Mouse (Mus musculus): ENCODE data around the gene Ptar1. TPM values are rescaled to one million over a fixed set of nuclear protein-coding genes. Genes with fewer than 3 reads are reported as not detected.
A peak's percentile ranks its signal among the peaks of the same experiment; 100 is the strongest.

The Ptar1 gene
- total RNA-seq, 2 experiments from 2014 or later, result 28.8 to 29.6 TPM

DNA sequence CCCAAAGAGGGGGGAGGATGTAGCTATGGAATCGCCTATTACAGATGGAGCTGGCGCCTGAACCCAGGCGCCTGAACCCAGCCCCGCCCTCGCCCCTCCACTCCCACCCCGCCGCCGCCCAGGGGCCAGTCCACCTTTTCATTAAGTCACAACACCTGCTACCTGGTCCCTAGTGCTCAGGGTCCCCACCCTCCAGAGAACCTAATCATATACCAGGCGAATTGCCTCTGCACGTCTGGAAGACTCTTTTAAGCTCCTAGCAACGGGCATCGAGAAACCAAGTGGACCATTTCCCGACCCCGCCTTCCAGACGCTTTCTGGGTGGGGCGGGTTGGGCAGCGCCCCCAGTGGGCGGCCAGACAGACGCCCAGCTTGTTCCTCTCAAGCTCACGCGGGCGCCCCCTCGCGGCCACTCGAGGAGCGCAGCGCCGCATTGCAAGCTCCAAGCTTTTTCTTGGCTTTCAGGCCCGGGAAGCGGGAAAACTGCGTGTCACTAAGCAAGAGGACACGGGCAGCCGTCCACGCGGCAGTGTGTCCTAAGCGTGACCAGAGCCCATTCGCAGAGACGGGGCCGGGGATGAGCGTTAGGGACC is 70.8 kb downstream of the Ptar1 start:
- peak; percentile 94 to 97 for DNase-seq

DNA sequence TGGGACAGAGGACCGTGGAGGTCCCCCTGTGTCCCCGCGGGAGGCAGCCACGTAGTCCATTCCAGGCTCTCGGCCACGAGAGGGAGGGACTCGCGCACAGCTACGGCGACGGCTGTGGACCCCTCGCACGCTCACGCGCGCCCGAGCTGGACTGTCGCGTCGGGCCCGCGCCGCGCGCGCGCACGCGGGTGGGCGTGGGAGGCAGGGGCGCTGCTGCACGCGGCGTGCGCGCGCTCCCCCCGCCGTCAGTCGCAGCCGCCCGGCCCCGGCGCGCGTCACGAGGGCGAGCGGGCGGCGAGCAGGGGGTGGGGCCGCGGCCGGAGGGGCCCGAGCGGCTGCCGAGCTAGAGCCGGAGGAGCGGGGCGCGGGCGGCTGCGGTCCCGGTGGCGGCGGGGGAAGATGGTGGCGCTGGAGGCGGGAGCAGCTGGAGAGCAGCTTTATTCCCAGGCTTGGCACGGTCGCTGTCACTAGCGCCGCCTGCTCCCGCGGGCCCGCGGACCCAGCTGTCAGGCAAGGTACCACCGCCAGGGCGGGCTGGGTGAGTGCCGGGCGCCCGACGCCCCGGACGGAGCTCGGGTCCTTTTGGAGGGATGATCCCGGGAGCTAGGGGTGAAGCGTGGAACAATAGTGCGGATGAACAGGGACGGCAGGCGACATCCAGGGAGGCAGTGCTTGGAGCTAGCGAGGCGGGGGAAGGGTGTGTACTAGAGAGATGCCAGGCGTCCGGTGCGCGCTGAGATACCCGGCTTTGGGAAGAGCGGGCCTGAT is 71.5 kb downstream of the Ptar1 start, which contains the start of gene Apba1:
Gene Apba1 (plus strand): TSS at position 334 of the 768 bp plus-strand sequence.
- DNase-seq, result peak; percentile 67 to 83

DNA sequence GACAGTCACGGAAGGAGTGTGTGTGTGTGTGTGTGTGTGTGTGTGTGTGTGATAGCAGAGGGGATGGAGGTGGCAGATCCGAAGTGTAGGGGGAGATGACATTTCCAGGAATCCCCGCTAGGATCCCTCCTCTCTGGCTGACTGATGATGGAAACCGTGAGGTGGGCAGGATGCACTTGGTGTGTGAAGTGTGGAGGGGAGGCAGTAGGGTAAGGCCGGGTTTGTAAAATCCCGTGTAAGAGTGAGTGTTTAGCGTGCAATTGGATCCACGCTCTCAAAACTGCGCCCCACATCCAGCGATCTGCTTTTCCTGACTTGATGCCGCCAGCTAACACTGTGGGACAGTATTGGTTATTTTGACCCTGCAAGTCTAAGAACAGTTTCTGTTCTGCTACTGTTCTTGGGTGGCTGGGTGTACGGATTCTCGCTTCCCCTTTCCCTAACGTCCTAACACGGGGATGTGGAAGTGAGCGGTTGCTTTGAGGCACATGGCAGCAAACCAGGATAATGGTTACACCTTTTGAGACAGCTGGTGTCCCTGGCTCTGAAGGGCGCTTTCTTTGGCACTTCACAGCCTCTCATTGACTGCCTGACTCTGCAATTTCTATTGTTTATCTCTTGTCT is 72.2 kb downstream of the Ptar1 start:
- no peak for DNase-seq

DNA sequence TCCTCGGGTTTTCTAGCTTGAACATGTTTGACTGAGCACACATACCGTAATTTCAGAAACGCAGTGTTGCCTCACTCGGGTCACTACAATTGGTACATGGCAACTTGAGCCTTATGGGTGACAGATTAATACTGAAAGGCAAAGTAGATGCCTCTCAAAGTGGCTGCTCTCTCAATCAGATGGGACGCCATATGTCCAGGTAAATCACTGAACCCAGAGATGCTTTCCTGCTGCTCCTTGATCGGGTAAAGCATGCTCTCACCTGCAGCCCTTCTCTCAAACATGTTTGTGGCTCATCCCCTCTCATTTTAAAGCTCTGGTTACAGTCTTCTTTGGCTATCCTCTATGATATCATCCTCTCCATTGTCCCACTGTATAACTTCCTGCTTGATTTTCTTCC is 76.1 kb downstream of the Ptar1 start:
- DNase-seq, result no peak

DNA sequence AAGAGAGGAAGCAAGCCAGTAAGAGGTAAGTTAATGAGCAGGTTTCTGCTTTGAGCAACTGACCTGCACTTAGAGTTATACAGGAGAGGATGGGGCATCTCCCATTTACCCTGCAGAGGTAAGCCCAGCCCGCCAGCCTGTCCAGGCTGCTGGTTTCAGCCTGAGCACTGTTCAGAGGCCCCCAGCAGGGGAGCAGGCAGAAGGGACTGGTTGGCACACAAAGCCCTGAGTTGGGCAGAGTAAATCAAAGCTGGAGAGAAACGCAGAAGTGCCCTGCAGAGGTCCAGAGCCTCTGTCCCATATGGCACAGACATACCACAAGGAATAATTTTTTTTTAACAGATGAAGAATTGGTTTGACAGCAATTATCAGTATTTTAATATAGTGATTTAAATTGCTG is 76.8 kb downstream of the Ptar1 start:
- DNase-seq, result no peak

DNA sequence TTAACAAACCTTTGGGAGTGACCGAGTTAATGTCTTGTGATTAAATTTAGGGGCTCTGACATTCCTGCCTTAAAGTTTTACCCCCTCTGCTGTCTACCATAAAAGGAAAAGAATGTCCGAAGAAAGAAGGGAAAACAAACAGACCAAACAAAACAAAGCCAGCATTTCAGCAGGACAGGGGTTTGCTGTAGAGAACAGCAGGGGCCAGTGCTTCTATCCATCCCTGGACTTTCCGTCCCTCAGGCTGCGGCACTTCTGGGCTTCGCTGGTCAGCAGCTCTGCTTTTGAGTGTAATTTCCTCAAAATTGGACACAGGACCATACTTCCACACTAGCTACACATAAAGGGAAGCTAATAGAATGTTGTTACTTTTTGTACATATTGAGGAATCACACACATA is 81.6 kb downstream of the Ptar1 start:
- no peak for DNase-seq

DNA sequence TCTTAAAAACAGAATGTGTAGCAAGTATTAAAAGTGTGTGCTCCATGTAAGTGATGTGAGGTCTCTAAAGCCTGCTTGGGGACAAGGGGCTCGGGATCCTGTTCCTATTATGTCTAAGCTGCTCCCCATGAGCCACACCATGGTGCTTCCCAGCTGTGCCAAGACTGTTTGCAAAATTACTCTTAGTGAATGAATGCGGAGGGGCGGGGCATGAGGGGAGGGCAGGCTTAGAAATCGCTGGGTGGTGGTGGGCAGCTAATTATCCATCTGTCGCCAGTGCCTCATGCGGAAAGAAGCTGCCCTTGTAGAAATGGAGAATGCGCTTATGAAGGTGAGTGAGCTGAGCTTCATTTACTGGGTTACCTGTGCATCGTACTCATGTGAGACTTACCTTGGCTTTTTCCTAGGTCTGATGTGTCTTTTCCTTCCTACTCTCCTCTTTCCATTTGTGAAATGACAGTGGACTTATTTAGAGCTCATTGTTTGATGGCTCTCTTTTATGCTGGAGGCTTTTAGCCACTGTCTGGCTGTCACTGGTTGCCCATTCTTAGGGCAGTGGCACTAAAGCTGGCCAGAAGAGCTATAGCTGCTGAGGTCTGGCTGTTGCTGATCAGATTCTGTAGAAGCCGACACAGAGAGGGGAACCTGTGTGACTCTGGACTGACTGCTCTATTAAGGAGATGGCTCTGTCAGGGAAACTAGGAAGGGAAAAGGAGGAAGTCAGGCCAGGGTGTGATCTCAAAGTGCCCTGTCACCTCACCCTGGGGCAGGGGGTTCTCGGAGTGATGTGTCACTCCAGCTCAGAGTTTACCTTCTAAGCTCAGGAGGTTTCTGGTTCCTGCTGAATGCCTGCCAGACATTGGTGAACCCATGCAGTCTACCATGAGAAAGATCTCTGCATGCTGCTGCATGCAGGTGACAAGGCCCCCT is 83.5 kb downstream of the Ptar1 start:
- DNase-seq, result no peak

DNA sequence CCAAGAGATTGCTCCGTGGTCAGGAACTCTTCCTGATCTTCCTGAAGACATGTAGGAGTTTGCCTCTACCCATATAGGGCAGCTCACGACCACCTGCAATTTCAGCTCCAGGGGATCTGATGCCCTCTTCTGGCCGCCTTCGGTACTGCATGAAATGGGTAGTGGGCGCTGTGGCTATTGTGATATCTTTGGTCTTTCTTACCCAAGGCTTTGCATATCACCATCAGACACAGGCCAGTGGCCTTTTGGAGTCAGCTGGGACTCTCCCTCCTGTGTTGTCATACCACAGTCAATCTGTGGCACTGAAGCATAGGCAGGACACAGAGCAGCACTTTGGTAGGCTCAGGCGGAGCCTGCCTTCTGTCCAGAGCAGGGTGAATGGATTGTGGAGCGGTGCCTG is 84.7 kb downstream of the Ptar1 start:
- peak in 1 of 2 experiments; percentile 2 for DNase-seq

DNA sequence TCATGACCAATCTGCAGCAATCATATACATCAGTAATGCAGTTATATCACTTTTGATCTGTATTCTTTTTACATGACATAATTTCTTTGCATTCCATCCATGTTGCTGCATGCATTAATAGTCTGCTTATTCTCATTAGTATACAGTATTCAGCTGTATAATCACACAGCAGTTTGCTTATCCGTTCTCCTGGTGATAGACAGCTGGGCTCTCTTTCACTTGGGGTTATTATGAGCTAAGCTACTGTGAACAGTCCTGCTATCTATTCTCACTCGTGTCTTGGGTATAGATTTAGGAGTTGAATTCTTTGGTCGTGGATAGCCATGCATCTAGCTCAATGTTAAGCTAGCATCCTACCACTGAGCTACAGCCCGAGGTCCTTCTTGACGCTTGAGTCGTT is 88.1 kb downstream of the Ptar1 start:
- DNase-seq, result no peak

DNA sequence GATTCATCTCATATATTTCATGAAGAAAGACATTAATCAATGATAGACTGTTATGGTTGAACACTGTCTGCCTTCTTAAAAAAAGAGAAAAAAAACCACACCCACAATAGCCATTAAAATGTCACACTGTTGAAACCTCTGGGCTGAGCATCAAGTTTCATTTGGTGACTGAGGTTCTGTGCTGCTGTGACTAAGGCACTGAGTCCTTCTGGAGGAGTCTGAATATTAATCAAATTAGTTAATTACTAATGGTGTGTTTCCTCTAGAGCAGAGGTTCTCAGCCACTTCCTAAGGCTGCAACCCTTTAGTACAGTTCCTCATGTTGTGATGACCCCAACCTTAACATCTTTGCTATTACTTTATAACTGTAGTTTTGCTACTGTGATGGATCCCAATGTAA is 91.9 kb downstream of the Ptar1 start:
- DNase-seq, result no peak

DNA sequence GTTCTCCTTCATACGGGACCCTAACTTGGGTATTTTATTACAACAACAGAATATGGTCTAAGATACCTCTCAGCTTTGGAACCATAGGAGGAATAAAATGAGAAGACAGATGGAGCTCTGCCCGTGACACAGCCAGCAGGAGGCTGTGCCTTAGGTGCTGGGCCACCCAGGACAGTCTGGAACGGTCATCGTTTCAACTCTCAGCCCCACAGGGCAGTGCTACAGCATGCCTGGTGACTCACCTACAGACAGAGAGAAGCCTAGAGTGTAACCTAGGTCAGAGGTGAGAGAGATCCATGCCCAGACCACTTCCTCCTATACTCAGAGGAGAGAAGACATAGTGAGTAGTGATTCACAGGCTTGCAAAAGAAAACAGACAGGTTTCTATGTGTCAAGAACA is 92.9 kb downstream of the Ptar1 start:
- DNase-seq, result no peak

Other genes starting within 250 kb of the Ptar1 start
- 1 to 10 TPM; 1.6 to 1.8 TPM for gene Mamdc2, start 239.0 kb upstream of the Ptar1 start, total RNA-seq (2021)
- gene 1700028P14Rik, start 34.6 kb upstream of the Ptar1 start, total RNA-seq (2021), result under 1 TPM in 1 of 2 experiments, not detected in 1; 0.33 TPM
- 1 to 10 TPM; 3.1 to 3.9 TPM for gene Apba1, start 71.5 kb downstream of the Ptar1 start, total RNA-seq (2021)

Data from adrenal gland, postnatal 36 days (tissue).